Mouse (Mus musculus): ENCODE measurements around the gene Cul7. TPM values are rescaled to one million over a fixed set of nuclear protein-coding genes. Genes with fewer than 3 reads are reported as not detected.

The Cul7 gene
- total RNA-seq, 4 experiments from 2014 or later, result 28.0 to 33.6 (median 32.5) TPM

GRCm38 (mm10) chr17:46667712-46668111 lies 17.6 kb downstream of the Cul7 start:
- no peak for DNase-seq (ENCODE audit: low spot score in 2 of 2)

- DNase-seq (ENCODE audit: low spot score in 2 of 2), result no peak
Measured at GRCm38 (mm10) chr17:46669911-46670310, 19.8 kb downstream of the Cul7 start.

DNA sequence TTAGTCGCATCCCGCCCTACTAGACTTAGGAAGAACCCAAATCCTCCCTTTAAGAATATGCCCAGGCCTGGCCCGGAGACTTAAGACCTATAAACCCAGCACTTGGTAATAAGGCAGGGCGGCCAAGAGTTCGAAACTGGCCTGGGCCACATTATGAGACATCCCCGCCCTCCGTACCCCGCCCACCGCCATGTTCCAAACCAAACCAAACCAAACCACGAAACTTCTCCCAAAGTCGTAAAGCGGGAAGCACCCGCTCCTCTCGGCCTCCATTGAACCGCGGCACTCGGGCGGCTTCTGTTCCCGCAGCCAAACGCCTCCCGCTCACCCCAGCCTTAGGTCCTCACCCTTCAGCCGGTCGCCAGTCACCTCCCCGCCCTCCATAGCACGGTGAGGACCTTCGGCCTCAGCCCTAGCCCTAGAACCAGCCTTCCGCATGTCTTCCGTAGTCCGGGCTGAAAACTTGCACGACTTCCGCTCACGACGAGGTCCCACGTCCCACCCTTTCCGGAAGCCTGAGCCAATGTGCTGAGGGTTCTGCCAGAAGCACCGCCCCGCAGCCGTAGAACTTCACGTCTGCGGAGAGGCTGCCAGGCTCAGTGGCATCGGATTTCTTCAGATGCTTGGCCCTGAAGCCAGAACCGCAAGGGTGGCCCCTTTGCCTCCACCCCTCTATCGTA lies 23.9 kb downstream of the Cul7 start, which contains the start of gene Rrp36:
Gene Rrp36, minus strand, starts transcription at position 503 of the 680 bp plus-strand sequence.
- DNase-seq (ENCODE audit: low spot score in 2 of 2), result peak; percentile 75 to 86

DNA sequence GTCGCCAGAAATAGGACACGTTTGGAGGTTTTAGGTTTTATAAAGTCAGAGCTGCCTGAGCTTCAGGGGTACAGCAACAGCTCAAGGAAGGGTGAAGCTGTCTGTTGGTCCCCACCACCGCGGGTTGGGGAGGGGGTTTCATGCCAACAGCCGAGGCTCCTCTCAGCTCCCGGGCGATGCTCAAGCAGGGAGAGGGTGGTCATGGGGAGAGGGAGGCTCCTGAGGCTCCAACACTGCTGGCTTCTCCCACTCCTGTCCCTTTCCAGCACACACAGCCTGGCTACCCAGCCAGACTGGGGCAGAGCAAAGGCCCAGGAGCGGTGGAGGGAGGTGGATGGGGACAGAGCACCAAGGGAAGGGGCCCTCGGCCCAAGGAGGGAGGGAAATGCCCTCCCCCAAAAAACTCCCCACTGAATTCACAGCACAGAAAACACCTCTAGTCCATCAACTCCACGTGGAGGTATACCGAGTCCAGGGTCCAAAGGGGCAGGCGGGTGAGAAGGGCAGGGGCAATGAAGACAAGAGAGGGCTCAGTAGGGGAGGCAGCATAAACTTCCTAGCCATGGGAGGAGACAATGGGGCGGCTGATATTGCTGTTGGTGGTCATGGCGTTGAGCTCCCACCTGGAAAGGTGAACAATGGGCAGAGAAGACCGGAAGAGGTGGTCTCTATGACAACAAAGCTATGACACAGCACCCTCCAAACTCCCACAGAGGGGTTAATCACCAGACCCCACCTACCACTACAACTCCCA lies 24.6 kb downstream of the Cul7 start:
- DNase-seq (ENCODE audit: low spot score in 2 of 2), result no peak

DNA sequence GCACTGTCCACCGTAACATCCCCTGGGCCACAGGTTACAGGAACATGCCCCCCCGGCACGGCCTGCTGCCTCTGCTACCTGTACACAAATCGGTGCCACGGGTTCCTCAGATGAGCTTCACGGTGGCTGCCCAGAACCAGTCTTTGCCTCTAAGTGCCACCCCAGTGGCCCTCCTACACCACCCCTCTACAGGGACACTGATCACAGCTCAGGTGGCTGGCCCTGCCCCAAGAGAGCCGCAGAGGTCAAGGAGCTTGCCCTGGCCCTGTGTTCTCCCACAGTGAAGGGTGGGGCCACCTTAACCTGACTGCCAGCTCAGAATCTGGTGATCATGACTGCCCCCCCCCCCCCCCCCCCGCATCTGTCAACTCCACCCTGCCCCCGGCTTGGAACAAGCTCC lies 28.3 kb downstream of the Cul7 start, which contains the start of gene Mea1:
Gene Mea1, plus strand, starts transcription at position 378 of the 400 bp plus-strand sequence.
- DNase-seq (ENCODE audit: low spot score in 2 of 2), result no peak

GRCm38 (mm10) chr17:46678911-46679310 lies 28.8 kb downstream of the Cul7 start:
- DNase-seq (ENCODE audit: low spot score in 2 of 2), result no peak

GRCm38 (mm10) chr17:46679843-46680759 lies 30.0 kb downstream of the Cul7 start:
- DNase-seq (ENCODE audit: low spot score in 2 of 2), result no peak

- peak; percentile 85 to 98 for DNase-seq (ENCODE audit: low spot score in 2 of 2)
Measured at GRCm38 (mm10) chr17:46680760-46681373, 30.7 kb downstream of the Cul7 start, which contains the start of gene Klhdc3. TSS of gene Klhdc3 (minus strand) at chr17:46680914.

DNA sequence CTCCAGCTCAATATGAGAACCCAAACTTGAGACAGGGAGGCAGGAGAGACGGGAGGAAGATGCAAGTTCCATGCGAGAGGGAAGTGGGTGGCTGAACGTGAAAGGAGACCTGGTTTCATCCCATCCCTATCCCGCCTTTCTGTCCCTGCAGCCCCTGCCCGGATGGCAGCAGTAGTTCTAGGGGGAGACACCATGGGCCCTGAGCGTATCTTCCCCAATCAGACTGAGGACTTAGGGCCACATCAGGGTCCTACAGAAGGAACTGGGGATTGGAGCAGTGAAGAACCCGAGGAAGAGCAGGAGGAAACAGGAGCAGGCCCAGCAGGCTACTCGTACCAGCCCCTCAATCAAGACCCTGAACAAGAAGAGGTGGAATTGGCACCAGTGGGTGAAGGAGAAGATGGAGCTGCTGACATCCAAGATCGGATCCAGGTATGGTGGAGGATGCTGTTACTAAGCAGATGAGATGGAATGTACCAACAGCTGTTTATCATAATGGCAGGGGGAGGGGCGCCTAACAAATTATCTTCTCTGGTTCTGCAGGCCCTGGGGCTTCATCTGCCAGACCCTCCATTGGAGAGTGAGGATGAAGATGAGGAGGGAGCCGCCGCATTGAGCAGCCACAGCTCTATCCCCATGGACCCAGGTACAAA lies 31.5 kb downstream of the Cul7 start:
- DNase-seq (ENCODE audit: low spot score in 2 of 2), result no peak

GRCm38 (mm10) chr17:46682654-46683389 lies 32.7 kb downstream of the Cul7 start:
- no peak for DNase-seq (ENCODE audit: low spot score in 2 of 2)

- no peak for DNase-seq (ENCODE audit: low spot score in 2 of 2)
Measured at GRCm38 (mm10) chr17:46685913-46686312, 35.8 kb downstream of the Cul7 start.

DNA sequence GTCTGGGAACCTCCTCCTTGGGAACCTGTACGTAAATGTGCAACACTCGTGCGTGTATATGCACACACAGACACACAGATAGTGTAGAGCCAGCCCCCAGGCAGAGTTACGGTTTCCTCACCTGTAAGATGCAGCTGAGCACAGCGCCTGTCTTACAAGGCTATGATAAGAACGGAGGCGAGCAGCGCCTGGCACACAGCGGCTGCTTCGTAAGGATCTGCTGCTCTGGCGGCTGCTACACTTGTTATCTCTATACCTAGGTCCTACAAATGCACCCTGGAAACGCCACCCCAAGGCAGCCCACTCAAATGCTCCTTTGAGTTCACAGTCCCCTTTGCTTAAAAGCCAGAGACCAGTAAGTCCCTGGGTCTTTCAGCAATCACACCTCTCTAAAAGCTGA lies 40.5 kb downstream of the Cul7 start:
- DNase-seq (ENCODE audit: low spot score in 2 of 2), result no peak

DNA sequence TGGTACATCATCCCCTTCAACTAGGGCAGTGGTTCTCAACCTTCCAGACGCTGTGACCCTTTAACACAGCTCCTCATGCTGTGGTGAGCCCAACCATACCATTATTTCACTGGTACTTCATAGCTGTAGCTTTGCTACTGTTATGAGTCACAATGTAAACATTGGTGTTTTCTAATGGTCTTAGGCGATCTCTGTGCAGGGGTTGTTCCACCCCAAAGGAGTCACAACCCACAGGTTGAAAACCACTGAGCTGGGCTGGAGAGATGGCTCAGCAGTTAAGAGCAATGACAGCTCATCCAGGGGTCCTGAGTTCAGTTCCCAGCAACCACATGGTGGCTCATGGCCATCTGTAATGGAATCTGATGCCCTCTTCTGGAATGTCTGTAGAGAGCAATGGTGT lies 41.3 kb downstream of the Cul7 start:
- no peak for DNase-seq (ENCODE audit: low spot score in 2 of 2)

GRCm38 (mm10) chr17:46694517-46695063 lies 44.5 kb downstream of the Cul7 start:
- no peak for DNase-seq (ENCODE audit: low spot score in 2 of 2)

DNA sequence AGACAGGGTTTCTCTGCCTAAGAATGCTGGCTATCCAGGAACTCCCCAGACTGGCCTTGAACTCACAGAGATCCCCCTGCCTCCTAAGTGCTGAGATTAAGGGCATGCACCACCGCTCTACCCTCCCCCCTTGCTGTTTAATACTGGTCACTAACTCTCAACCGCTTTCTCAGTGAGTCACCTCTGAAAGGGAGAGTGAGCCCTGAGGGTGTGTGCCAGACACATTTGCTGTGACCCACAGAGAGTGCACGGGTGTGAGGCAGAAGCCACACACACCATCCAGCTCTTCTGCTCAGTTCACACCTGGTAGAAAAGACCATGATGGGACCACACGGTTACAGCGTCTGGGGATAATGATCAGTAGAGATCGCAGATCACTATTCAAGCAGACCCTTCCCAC lies 48.4 kb downstream of the Cul7 start:
- no peak for DNase-seq (ENCODE audit: low spot score in 2 of 2)

GRCm38 (mm10) chr17:46699245-46699644 lies 49.1 kb downstream of the Cul7 start:
- no peak for DNase-seq (ENCODE audit: low spot score in 2 of 2)

DNA sequence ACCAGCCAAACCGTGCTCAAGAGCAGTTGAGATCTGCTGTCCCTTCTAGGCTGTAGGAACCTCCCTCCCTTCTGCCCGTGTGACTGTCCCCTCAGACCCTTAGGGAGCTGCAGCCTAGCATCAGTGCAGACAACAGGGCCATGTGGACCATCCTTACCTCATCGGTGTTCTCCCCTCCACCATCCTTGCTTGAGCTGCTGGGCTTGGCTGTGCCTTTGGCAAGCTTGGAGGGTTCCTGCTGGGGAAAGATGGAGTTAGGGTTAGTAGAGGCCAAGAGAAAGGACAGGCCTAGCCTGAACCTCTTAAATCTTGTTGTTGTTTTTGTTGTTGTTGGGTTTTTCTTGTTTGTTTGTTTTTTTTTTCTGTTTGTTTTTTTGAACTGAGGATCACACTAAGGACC lies 49.8 kb downstream of the Cul7 start:
- no peak for DNase-seq (ENCODE audit: low spot score in 2 of 2)

DNA sequence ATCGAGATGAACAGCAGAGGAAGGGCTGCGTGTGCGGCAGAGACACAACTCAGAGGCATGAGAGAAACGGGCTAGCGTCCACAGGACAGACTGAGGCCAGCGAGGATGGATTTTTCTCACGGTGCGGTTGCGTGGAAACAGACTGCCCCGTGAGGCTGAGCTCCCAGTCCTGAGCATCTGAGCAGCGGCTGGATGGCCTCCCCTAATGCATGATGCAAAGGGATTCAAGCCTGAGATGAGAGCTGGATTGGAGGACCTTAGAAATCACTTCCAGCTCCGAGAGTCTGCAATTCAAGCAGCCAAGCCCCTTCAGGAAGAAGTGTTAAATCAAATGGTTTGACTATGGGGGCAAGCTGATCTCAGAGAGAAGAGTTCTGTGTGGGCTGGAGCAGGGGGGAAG lies 51.4 kb downstream of the Cul7 start:
- no peak for DNase-seq (ENCODE audit: low spot score in 2 of 2)

- DNase-seq (ENCODE audit: low spot score in 2 of 2), result no peak
Measured at GRCm38 (mm10) chr17:46702100-46702499, 52.0 kb downstream of the Cul7 start.

DNA sequence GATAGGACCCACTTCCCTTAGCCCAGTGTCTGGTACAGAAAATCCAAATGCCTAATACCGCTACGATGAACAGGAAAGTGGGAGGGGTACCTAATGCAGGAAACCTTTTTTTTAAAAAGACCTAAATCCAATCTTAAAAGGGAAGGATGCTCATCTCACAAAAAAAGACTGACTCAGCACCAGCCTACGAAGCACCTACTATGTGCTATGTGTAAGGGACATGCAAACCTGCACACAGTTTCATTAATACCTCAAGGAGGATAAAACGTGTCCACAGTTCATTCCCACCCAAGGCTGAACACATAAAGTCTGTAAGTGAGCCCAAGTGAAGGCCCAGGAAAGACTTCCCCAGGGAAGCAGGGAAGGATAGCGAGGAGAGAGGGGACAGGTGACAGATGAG lies 52.4 kb downstream of the Cul7 start:
- DNase-seq (ENCODE audit: low spot score in 2 of 2), result no peak

Data from left cerebral cortex, adult 8-10 months (tissue).